Mouse (Mus musculus): ENCODE results near the gene Zfp513.

Zfp513 gene

DNA sequence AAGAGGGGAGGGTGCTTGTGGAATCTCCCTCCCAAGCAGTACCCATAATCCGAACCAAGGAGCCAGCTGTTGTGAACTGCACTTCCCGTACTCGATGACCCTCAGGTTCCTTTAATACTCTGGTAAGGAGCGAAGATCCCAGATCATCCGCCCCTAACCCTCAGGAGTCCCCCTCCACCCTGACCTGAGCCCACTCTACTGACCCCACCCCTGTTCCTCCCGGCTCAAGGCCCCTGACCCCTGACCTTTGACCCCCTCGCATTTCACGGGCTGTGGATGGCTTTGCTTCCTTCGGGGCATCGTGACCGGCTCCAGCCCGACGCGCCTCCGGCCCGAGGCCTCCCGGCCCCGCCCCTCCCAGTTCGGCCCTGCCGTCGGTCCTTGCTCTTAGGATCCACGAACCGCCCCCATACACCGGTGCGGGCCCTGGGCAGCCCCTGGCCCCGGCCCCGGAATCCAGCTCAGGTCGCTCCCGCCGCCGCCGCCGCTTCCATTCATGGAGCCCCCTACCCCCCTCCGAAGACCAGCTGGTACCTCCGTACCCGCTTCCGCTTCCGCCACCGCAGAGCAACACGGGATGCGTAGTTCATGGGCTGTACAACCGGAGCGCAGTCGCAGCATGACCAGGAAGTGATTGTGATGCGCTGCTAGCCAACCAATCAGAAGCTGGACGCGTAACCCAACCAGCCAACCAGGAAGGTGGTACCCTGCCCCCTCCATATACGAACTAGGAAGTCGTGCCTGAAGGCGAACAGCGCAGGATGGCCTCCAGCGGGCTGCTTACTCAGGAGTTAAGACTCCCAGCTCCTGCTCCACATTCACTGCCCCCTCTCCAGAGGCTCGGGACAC lies at the start of gene Zfp513:
TSS of gene Zfp513 (minus strand) at position 562 of the 849 bp plus-strand sequence.
- in situ Hi-C loops (cut with MboI, MseI), result loop anchor here (5.0 to 25.0 kb wide), 2 partner anchors 90 to 1260 kb away; partner anchors contain the start of genes Ift172 and Ppp1cb

DNA sequence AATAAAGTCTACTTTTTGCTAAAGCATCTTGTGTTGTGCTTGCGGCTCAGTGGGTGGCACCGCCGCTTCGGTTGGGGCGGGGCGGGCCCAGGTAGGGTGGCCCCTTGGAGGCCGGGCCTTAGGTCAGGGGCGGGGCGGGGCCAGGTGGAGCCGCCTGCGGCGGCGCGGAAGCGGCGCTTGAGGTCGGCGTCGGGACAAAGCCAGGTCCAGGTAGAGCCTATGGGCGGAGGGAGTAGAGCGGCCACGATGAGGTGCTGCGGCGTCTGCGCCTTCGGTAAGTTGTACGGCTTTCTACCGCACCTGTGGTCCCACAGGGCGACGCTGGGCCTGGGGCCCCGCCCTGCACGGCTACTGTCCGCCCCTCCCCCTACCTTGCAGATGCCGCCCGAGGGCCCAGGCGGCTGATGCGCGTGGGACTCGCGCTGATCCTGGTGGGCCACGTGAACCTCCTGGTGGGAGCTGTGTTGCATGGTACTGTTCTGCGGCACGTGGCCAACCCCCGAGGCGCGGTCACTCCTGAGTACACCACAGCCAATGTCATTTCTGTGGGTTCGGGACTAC lies 49.5 kb upstream of the Zfp513 start, which contains the start of gene Krtcap3:
TSS of gene Krtcap3 (plus strand) at position 151 of the 561 bp plus-strand sequence.
- in situ Hi-C loops (cut with MboI, MseI), result no loop called here

DNA sequence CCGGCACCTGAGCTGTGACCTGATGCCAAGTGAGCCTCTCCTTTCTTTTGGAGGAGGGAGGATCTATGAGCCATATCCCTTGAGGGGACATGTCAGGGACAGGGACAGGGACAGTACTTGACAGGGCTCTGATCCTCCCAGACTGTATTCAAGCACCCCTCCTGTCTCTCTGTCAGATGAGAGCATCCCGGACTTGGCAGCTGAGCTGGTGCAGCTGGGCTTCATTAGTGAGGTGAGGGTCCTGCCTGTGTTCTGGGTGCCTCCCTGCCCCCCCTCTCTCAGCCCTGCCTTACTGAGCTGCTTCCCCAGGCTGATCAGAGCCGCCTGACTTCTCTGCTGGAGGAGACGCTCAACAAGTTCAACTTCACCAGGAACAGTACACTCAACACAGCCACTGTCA lies 48.6 kb upstream of the Zfp513 start:
- in situ Hi-C loops (cut with MboI, MseI), result no loop called here

DNA sequence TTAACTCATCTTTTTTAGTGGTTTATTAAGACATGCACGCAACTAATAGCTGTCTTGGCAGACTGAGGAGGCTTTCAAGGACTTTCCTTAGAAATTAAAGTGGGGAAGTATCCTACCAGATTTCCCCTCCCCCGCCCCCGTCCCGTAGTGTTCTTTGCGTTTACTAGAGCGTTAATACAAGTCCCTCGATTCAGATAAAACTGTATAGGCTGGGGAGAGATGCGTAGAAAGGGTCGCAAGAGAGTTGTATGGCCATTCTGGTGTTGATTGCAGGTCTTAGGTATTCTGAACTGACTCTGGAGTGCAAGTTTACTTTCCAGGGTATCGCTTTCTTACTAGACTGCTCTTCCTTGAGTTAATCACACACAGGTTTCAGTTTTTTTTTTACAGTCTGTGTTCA lies 40.1 kb upstream of the Zfp513 start:
- in situ Hi-C loops (cut with MboI, MseI), result loop anchor here (5.0 kb wide), 1 partner anchor 65 kb away; the partner anchor contains the start of gene Gm29609

DNA sequence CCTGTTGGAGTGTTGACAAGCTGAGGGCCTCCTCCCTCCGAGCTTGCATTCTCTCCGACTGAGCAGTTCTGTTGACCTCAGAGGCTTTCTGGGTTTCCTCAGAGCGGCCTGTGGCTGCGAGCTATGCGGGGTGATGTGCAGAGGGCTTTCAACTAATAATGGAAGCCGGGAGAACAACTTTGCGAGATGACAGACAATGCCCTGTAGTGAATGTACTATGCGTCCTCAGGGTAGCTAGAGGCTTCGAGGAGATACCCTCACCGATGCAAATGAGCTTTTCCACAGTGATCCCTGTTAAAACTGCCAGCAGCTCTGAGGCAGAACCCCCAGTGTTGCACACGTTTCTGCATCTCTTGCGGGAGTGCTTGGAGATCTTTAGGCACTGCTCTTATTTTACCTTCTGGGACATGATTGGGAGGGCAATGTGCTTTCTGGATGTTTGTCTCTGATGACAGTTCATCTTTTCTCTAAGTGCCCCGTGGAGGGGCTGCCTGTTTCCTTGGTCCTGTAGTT lies 39.5 kb upstream of the Zfp513 start:
- in situ Hi-C loops (cut with MboI, MseI), result loop anchor here (5.0 kb wide), 1 partner anchor 64 kb away; the partner anchor contains the start of gene Gm29609

DNA sequence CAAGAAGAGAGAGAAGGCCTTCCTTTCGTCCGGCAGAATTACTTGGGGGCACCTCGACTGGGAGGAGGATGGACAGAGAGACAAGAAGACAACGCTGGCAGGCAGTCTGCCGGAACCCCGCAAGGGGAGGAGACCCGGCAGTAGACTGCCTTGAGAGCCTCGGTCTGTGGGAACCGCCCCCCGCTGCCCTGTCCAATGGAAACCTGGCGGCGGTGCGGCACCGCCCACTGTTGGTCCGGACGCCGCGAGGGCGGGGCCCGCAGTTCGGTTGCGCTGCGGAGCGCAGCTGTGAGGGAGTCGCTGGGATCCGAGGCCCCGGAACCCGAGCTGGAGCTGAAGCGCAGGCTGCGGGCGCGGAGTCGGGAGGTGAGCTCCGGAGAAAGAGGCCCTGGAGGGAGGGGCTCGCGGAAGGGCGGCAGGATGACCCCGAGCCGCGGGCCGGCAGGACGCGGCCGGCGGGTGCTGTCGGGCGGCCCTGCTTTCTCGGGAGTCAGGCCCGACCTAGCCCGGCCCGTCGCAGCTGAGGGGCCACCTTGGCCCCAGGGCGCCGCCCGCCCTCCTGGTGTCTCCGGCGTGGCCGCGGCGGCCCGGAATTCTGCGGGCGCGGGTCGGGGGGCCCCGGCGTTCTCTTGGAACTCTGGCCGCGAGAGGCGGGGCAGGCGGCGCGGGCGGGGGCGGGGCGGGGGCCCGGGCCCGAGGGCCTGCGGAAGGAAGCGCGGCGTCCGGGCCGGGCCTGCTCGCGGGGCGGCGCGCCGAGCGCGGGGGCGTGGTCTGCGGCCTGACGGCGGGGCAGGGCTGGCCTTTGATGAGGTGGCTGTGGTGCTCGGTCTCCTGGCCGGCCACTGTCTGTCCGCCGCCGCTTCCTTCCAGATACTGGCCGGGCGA lies 38.8 kb upstream of the Zfp513 start, which contains the start of the genes Nrbp1 and Gm9970:
TSS of gene Nrbp1 (plus strand) at position 228 of the 885 bp plus-strand sequence.
TSS of gene Gm9970 (minus strand) at position 596 of the 885 bp plus-strand sequence.
- in situ Hi-C loops (cut with MboI, MseI), result loop anchor here (5.0 kb wide), 1 partner anchor 64 kb away; the partner anchor contains the start of gene Gm29609

DNA sequence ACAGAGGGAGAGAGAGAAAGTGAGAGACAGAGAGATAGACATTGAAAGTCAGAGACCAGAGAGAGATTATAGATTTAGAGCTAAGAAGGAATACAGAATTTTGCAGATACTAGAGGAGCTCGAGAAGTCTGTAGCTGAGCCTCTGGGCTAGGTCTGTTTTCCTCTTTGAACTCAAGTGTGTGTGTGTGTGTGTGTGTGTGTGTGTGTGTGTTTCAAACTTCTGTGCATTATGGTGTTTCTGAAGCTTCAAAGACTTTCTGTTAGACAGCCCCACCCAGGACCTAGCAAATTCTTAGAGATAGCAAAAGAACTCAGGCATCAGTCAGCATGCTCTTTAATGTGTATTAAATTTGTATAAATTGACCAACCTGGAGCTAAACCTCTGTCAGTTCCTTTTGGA lies 24.5 kb upstream of the Zfp513 start:
- in situ Hi-C loops (cut with MboI, MseI), result no loop called here

DNA sequence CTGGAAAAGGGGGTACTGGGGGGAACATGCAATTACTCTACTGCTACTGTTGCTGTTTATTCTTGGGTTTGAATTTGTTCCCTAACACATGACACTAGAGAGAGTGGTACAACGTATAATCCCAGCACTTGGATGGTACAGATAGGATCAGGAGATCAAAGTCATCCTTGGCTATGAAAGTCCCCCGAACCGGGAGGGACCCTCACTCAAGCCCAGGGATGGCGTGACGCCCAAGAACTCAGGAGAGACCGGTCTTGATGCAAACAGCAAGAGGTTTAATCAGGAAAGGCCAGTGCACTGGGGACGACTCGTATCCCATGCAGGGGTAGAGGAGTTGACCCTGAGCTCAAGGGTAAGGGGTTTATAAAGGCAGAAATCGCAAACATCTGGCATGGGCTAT lies 20.6 kb upstream of the Zfp513 start:
- in situ Hi-C loops (cut with MboI, MseI), result loop anchor here (25.0 kb wide), 1 partner anchor 1240 kb away; the partner anchor contains the start of gene Ppp1cb

DNA sequence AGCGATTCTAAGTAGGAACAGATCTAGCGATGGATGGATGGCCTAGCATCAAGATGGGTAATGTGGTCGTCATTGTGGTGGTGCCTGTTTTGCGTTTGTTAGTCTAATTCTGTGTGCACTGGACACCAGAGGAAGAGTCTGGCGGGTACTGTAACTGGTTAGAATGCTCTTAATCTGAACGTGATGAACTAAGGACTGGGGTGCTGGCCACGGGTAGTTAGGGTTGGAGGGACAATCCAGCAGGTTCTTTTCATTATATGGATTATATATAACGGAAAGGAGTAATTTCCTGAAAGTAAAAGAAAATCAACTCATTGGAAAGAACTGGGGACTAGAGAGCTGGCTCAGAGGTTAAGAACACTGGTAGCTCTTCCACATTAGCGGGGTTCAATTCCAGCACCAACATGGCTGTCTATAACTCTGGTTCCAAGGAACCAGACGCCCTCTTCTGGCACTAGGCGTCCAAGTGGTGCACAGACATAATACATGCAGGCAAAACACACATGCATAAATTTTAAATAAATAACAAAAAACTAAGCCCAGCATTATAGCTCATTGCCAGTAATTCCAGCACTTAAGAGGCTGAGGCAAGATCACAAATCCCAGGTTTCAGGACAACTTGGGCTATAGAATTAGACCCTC lies 19.3 kb upstream of the Zfp513 start:
- in situ Hi-C loops (cut with MboI, MseI), result loop anchor here (25.0 kb wide), 1 partner anchor 1241 kb away; the partner anchor contains the start of gene Ppp1cb

DNA sequence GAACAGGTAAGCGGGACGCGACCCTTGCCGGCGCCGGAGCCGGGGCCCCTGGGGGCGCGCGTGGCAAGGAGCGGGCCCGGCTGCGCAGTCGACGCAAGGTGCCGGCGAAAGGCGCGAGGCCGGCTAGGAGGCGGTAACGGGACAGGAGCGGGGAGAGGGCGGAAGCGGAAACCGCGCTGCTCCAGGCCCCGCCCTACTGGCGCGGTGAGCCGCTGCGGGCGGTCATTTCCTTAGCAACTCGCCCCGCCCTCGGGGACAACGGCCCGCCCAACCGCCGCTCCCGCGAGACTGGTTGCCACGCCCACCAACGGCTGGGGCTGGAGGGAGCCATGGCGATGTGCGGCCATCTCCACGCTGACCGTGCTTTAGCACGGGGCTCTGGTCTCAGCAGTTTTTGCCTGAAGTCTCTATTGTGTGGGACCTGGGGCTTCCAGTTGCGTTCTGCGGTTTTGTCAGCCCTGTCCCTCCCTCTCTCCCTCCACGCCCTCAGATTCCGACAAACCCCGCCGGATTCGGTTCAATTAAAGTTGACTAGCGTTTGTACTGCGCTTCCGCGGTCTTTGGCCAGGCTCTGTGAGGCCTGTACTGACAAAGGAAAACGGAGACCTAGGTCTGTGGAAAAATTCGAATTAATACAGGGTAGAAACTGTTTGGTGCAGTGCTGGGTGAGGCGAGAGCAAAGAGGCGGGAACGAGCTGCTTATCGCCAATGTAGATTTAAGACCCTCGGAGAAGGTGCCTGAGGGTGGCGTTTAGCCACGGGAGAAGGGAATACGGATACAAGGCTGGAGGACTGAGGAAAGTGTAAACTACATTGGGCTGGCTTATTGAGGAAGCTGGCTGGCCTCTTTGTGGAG lies 18.6 kb upstream of the Zfp513 start, which contains the start of gene Ppm1g:
TSS of gene Ppm1g (minus strand) at position 240 of the 856 bp plus-strand sequence.
- in situ Hi-C loops (cut with MboI, MseI), result loop anchor here (25.0 kb wide), 1 partner anchor 1242 kb away; the partner anchor contains the start of gene Ppp1cb

DNA sequence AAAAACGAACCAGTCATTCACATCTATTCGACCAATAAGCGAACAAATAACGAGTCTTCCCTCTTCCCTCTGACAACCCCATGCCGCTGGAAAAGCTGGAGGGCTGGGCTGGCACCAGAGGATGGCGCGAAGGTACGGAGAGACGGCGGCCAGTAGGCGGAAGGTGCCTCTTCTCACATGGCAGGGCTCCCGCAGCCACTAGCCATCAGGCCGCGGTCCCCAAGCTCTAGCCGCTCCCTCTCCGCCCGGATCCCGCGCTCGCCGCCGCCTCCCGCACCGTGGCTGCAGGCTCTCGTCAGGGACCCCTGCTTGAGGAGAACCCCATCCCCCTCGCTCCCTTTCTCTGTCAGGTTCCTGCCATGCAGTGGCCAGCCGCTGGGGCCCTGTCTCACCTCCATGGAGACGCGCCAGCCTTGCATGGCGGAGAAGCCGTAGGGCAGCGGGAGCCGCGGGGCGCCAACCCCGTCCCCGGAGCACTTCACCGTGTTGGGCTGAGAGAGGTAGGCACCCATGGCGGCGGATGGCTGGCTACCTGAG lies 17.9 kb upstream of the Zfp513 start:
- in situ Hi-C loops (cut with MboI, MseI), result loop anchor here (25.0 kb wide), 1 partner anchor 1242 kb away; the partner anchor contains the start of gene Ppp1cb

DNA sequence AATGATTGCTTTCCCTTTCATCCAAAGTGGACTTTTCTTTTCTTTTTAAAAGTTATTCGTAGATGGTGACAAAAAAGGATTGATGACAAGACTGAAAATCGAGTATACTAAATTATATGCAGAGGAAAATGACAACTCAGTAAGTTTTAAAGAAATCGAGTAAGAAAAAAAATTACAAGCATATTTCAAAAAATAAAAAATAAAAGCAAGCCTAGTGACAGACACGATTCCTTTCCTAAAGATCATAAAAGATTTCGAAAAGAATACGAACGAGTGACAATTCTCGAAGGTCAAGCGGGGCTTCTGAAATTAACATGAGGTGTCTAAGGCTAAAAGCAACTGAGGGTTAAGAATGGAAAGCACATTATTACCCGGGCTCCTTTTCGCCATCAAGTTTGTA lies 17.4 kb upstream of the Zfp513 start:
- in situ Hi-C loops (cut with MboI, MseI), result loop anchor here (25.0 kb wide), 1 partner anchor 1243 kb away; the partner anchor contains the start of gene Ppp1cb

DNA sequence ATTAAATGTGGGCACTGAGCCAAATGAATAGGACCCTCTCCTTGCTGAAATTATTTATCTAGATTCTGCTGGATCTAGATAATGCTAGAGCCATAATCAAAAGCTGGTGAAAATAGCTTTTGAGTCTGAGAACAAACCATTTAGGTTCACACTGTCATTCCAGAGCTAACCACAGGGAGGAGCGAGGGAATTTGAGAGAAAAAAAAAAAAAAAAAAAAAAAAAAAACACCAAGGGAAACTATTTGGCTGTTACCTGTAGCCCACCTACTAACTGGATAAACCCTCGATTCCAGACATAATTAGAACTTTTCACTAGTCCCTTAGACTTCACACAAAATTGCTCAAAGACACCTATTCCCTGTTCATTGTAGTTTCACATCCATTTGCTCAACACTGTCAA lies 17.0 kb upstream of the Zfp513 start:
- in situ Hi-C loops (cut with MboI, MseI), result loop anchor here (25.0 kb wide), 1 partner anchor 1243 kb away; the partner anchor contains the start of gene Ppp1cb

DNA sequence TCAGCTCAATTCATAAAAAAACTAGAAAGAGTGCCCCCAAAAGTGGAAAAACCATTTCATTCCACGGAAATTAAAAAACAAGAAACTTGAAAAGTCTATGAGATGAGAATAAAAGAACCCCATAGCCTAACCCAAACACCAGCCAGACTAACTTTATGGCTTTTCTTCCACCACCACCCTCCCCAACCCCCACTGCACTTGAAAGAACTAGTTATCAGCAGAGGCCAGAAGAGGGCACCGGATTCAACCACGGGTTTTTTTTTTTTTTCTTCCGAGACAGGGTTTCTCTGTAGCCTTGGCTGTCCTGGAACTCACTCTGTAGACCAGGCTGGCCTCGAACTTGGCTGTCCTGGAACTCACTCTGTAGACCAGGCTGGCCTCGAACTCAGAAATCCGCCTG lies 16.2 kb upstream of the Zfp513 start:
- in situ Hi-C loops (cut with MboI, MseI), result loop anchor here (25.0 kb wide), 1 partner anchor 1244 kb away; the partner anchor contains the start of gene Ppp1cb

DNA sequence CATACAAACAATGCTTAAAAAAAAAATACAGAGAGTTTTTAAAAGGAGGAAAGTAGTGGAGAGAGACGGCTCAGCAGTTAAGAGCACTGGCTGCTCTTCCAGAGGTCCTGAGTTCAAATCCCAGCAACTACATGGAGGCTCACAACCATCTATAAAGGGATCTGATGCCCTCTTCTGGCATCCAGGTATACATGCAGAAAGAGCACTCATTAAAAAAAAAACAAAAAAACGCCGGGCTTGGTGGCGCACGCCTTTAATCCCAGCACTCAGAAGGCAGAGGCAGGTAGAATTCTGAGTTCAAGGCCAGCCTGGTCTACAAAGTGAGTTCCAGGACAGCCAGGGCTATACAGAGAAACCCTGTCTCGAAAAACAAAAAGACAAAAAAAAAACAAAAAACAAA lies 14.5 kb upstream of the Zfp513 start:
- in situ Hi-C loops (cut with MboI, MseI), result loop anchor here (25.0 kb wide), 1 partner anchor 1246 kb away; the partner anchor contains the start of gene Ppp1cb

DNA sequence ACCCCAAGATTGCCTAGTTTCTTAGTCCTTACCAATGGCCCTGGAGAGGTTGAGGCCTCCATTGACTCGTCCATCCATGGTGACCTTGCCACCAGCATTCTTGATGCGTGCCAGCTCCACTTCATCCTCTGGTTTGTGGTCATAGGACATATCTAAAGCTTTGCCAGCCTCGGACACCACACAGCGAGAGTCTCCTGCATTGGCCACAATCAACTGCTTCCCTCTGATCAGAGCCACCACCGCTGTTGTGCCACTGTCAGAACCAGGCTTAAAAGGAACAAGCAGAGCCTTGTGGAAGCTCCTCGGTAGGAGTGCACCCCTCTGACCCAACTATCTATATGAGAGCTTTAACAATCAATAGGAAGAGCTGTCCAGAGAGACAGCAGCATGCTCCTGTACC lies 2.3 kb upstream of the Zfp513 start:
- in situ Hi-C loops (cut with MboI, MseI), result loop anchor here (5.0 to 25.0 kb wide), 2 partner anchors 88 to 1258 kb away; partner anchors contain the start of genes Ift172 and Ppp1cb

DNA sequence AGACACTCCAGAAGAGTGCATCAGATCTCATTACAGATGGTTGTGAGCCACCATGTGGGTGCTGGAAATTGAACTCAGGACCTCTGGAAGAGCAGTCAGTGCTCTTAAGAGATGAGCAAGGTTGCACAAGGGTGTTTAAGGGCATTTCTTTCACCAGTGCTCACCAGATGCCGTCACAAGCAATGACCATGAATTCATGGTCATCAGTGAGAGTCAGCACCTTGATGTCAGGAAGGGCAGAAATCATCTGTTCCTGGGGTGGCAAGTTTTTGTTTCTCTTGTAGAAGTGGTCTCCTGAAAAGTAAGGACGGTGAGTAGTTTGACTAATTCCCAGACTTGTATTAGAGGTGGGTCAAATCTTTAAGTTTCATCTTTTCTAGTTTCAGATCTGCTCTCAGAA lies 1.8 kb upstream of the Zfp513 start:
- in situ Hi-C loops (cut with MboI, MseI), result loop anchor here (5.0 to 25.0 kb wide), 2 partner anchors 88 to 1258 kb away; partner anchors contain the start of genes Ift172 and Ppp1cb

DNA sequence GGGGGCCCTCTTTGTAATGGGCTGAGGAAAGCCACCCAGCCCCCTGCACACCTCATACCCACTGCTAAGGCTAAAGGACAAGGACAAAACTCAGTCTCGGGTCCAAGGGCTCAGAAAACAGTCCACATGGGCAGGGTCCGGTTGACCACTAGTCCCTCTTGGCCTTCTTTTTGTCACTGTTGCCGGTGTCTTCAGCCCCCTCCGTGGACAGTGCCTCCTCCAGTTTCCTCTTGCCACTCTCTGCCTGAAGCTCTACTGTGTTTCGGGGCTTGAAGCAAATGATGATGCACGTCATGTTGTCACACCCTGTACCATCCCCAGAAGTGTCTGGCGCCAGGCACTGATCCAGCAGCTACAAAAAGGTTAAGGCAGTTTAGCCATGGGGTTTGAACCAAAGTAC lies 830 bp upstream of the Zfp513 start:
- in situ Hi-C loops (cut with MboI, MseI), result loop anchor here (5.0 to 25.0 kb wide), 2 partner anchors 89 to 1259 kb away; partner anchors contain the start of genes Ift172 and Ppp1cb
